Mouse (Mus musculus): ENCODE measurements around the gene Syne1.

- TF ChIP-seq POLR2A (IDR thresholded peaks at IDR 0.05; ENCODE audit: borderline replicate concordance, control insufficient read depth, low read depth, low read length) (no peak), CTCF (IDR thresholded peaks at IDR 0.05; ENCODE audit: control insufficient read depth, insufficient read depth, low read length) (no peak)
These were observed 542.4 kb downstream of the Syne1 start for GRCm38 (mm10) chr10:5008795-5009366.

Data from bone marrow, adult 2 months (tissue).